Mouse (Mus musculus): ENCODE results near the gene Ncbp1. TPM values are rescaled to one million over a fixed set of nuclear protein-coding genes. Genes with fewer than 3 reads are reported as not detected.
"Not testable (repeated sequence)": the region's sequence is repeated elsewhere in the genome, so short reads cannot be mapped to it uniquely, and the experiment has no call there.

Ncbp1 gene
- total RNA-seq, 2 experiments from 2014 or later, result 44.5 to 48.5 TPM

GRCm38 (mm10) chr4:46126541-46126940 is 11.9 kb upstream of the Ncbp1 start:
- peak; percentile 66 to 71 for DNase-seq (ENCODE audit: low spot score in 2 of 2)

- DNase-seq (ENCODE audit: low spot score in 2 of 2), result no peak
Observed at GRCm38 (mm10) chr4:46129311-46130004, 9.0 kb upstream of the Ncbp1 start.

GRCm38 (mm10) chr4:46130221-46130620 is 8.2 kb upstream of the Ncbp1 start:
- peak; percentile 44 to 59 for DNase-seq (ENCODE audit: low spot score in 2 of 2)

- DNase-seq (ENCODE audit: low spot score in 2 of 2), result no peak
Observed at GRCm38 (mm10) chr4:46131791-46132190, 6.6 kb upstream of the Ncbp1 start.

GRCm38 (mm10) chr4:46137629-46138286 is 655 bp upstream of the Ncbp1 start:
- DNase-seq (ENCODE audit: low spot score in 2 of 2), result no peak

- no peak for DNase-seq (ENCODE audit: low spot score in 2 of 2)
Observed at GRCm38 (mm10) chr4:46144323-46144722, 5.9 kb downstream of the Ncbp1 start.

DNA sequence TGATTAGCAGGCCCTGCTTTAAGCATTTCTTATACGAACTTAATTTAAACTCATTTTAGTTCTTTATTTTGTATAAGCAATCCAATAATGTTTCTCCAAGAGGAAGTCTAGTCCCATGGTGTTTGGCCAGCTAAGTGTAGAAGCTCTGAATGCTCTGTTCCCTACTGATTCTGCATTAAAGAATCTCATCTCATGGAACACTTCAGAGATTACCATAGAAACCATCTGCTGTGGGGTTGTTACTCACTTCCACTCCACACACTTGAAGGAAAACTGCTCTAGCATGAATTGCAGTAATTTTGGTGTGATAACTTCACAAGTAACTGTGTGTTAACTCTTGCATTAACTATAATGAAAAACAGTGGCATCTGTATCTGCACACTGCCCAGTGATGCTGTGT is 8.5 kb downstream of the Ncbp1 start:
- DNase-seq (ENCODE audit: low spot score in 2 of 2), result no peak

- DNase-seq (ENCODE audit: low spot score in 2 of 2), result no peak
Observed at GRCm38 (mm10) chr4:46151903-46152544, 13.6 kb downstream of the Ncbp1 start.

GRCm38 (mm10) chr4:46164027-46164426 is 25.6 kb downstream of the Ncbp1 start:
- DNase-seq (ENCODE audit: low spot score in 2 of 2), result no peak

DNA sequence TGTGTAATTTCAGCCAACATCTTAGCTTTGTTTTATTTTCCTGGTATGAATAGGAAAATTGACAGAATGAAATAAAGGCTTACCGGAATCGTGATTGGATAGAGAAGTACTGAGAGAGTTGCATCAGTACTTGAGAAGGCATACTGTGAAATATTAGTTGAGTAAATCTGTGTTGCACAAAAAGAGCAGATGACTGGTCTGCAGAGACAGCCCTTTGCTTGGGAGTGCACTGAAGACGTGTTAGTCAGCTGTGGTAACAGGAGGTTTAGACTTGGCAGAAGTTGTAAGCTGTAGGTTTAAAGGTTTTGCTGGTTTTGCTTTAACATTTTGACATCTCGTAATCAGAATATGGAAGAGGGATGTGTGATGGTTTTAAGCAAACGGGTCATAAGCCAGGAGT is 27.4 kb downstream of the Ncbp1 start:
- DNase-seq (ENCODE audit: low spot score in 2 of 2), result no peak

GRCm38 (mm10) chr4:46171761-46172160 is 33.3 kb downstream of the Ncbp1 start:
- DNase-seq (ENCODE audit: low spot score in 2 of 2), result no peak

GRCm38 (mm10) chr4:46176313-46176712 is 37.9 kb downstream of the Ncbp1 start:
- DNase-seq (ENCODE audit: low spot score in 2 of 2), result no peak

DNA sequence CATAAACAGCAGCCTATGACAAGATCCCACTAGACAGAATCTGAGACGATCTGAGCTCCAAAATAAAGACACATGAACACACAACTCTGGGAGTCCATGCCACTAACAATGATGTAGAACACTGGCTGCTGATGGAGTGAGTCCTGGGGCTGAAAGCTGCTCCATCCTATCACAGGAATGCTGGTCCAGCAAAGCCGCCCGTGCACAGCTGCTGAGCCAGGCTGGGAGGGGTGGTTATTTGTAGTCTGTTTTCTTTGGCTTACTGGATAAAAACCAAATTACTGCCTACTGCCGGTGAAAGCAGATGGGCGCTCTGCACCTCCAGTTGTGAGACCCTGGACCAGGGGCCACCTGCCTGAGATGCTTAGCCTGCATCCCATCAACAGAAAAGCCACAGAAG is 38.6 kb downstream of the Ncbp1 start:
- DNase-seq (ENCODE audit: low spot score in 2 of 2), result no peak

DNA sequence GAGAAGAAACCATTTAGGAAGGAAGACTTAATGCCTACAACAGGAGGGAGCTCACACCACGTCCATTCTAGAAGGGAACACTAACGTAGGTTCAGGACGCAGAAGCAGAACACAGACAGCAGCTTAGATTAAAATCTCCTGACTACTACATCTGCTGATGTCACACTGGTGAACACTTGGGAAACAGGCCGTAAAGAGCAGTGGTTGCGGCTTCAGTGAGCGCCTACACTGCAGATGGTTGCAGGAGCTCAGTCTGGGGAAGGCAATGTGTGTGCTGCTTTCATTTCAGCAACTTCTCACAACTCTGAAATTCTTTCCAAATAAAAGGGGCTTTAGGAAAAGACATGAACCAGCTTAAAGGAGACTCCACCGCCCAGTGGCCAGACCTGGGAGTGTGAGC is 39.1 kb downstream of the Ncbp1 start:
- DNase-seq (ENCODE audit: low spot score in 2 of 2), result no peak

GRCm38 (mm10) chr4:46181168-46181567 is 42.8 kb downstream of the Ncbp1 start:
- DNase-seq (ENCODE audit: low spot score in 2 of 2), result no peak

GRCm38 (mm10) chr4:46182181-46182580 is 43.8 kb downstream of the Ncbp1 start:
- no peak for DNase-seq (ENCODE audit: low spot score in 2 of 2)

GRCm38 (mm10) chr4:46185423-46185822 is 47.0 kb downstream of the Ncbp1 start:
- no peak for DNase-seq (ENCODE audit: low spot score in 2 of 2)

DNA sequence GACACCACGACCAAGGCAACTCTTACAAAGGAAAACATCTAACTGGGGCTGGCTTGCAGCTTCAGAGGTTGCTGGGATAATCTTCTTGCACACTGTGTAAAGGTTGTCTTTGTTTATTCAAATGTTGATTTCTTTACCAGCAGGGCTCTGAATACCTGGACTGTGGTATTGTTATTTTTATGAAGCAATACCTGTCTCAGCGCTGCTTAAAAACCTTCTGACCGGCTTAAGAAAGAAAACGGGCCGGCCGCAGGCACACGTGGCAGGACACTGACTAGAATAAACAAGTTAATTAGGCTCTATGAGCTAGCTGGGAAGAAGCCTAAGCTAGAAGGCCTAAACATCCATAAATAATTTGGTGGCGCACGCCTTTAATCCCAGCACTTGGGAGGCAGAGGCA is 47.5 kb downstream of the Ncbp1 start:
- no peak for DNase-seq (ENCODE audit: low spot score in 2 of 2)

DNA sequence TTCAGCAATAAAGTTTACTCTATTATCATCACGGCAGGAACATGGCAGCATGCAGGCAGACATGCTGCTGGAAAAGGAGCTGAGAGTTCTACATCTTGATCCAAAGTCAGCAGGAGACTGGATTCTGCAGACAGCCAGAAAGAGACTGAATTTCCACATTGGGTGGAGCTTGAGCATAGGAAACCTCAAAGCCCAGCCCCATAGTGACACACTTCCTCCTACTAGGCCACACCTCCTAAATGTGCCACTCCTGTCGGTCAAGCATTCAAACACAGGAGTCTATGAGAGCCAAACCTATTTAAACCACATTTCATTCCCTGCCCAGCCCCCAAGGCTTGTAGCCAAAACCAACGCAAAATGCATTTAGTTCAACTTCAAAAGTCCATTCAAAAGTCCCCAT is 48.1 kb downstream of the Ncbp1 start:
- no peak for DNase-seq (ENCODE audit: low spot score in 2 of 2)

GRCm38 (mm10) chr4:46192011-46192410 is 53.6 kb downstream of the Ncbp1 start:
- not testable (repeated sequence) for DNase-seq (ENCODE audit: low spot score in 2 of 2)

DNA sequence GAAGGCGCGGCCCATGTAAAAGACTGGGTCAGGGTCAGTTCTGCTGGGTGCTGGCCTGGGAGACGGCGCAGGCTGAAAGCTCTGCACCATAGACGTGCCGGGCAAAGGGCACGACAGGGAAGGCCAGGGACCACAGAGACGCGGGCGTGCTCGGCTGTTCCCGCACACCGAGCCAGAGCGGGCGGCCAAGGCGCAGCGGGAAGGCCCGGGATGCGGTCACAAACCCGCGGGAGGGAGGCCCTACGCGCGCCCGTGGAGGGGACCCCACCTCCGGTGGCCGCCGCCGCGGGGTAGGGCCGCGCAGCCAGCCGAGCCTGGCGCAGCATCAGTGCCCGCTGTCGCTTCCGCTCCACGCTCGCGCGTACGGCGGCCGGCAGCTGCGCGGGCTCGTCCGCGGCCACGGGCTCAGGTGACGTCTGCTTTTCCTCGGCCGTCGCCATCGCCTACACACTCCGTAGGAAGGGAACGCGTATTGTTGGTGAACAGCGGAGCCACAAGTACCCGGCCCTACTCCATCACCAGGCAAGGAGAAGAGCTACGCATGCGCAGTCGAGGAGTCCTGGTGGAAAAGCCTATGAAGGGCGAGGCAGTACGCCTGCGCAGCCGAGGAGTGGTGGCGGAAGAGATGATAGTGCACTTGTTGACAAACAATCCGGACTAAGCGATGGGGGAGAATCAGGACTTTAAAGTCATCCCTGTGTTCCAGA is 57.5 kb downstream of the Ncbp1 start, which contains the start of gene Xpa:
TSS of gene Xpa (minus strand) at position 531 of the 707 bp plus-strand sequence.
- DNase-seq (ENCODE audit: low spot score in 2 of 2), result peak; percentile 89

GRCm38 (mm10) chr4:46196513-46196912 is 58.1 kb downstream of the Ncbp1 start:
- DNase-seq (ENCODE audit: low spot score in 2 of 2), result no peak

Data from adrenal gland, adult 18-20 months (tissue).